Mouse (Mus musculus) adrenal gland, postnatal 36 days (tissue): ENCODE measurements at regions not wholly inside any gene's neighbourhood (a gene's known extent, or its start where the extent isn't known, plus 50 kb on each side); places are given as distances from the start of the nearest gene placed in this dataset.
"Not testable (repeated sequence)": the region's sequence is repeated elsewhere in the genome, so short reads cannot be mapped to it uniquely, and the experiment has no call there.

ENCODE experiments used
- DNase-seq, 2 experiments: peaks; one replicate each; pipeline ENCODE4 v3.0.0; 2021; ENCODE audit warnings: mixed read lengths in 1 of 2

GRCm38 (mm10) chr8:109312731-109313130 is 181.1 kb upstream of the Pmfbp1 start:
- peak; percentile 27 to 30 for DNase-seq

DNA sequence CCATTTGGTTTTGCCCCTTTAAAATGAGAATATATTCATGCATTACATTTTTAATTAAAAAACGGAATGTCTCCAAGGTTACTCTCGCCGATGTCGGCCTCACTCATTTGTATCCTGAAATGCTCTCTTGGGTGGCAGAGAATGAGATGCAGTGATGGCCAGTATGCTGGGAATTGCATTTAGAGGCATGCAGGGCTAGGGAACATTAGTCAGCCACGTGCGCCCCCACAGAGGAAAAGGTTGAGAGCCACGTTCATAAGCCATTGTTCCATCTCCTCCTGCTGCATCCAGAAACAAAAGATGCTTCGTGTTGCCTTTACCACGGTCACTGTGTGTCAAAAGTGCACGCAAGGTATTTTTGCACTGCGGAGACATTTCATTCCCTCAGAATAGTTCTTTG is 172.9 kb upstream of the Pmfbp1 start:
- no peak for DNase-seq

- no peak for DNase-seq
Observed at GRCm38 (mm10) chr8:109323351-109323750, 170.5 kb upstream of the Pmfbp1 start.

- DNase-seq, result no peak
Observed at GRCm38 (mm10) chr8:109324241-109324640, 169.6 kb upstream of the Pmfbp1 start.

- no peak for DNase-seq
Observed at GRCm38 (mm10) chr8:109336203-109336602, 157.6 kb upstream of the Pmfbp1 start.

- no peak for DNase-seq
Observed at GRCm38 (mm10) chr8:109338220-109338835, 155.5 kb upstream of the Pmfbp1 start.

DNA sequence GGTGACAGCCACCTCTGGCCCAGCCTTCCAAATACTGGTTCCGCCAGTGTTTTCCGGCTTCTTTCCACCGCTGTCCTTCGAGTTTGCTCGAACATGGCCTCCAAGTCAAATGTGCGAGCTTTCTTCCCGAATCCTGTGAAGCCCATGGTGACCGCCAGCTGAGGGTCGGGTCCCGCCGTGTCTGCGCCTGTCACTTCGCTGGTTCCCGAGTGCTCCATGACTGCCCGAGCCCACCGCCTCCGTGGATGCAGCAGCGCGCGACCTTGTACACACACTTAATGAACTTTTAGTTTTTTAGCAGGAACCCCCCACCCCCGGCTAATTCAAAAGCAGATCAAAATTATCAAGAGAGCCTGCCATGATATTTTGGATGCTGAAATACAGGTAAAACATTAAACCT is 153.2 kb upstream of the Pmfbp1 start:
- DNase-seq, result not testable (repeated sequence)

GRCm38 (mm10) chr8:109355168-109355567 is 138.7 kb upstream of the Pmfbp1 start:
- DNase-seq, result no peak

GRCm38 (mm10) chr8:109359396-109360051 is 134.3 kb upstream of the Pmfbp1 start:
- DNase-seq, result no peak

DNA sequence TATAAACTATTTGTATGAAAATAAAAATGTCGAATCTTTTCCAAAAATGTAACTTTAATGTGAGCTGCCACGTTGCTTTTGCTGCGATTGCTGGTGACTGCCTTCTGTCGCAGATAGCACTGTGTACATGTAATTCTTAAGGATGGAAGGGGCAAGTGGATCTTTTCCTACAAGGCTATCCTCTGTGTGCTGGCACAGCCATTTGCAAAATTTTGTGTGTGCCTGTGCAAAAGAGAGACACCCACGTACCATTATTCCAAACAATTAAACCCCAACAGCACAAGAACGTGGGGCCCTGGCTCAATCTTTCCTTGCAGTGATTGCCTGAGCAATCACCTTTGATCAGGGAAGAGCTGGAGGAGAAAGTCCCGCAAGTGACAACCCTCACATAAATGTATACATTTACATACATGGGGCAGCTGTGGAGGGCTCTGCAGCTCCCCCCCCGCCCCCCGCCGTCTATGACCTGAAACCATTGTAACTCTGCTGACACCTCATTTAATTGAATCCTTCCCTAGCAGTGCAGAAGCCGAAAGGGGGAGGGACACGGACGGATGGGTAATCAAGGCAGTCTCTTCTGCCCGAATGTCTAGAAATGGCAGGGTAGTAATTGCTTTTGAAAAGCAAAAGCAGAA is 133.6 kb upstream of the Pmfbp1 start:
- no peak for DNase-seq

DNA sequence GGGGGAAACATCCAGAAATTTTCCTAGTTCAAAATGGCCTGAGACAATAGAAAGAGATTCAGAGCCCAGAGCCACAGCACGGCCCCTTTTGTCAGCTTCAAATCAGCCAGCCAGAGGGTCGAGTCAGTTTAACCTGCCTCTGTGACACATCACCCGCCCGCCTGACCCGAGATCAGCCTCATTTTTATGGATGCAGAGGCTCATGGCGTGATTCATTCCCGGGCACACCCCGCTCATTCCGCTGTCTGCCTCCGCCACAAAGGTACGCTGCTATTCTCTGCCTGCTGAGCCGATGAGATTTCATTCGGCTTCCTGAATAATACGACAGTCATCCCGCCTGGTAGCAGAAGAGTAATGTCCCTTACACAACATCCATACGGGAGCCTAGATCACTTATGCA is 132.9 kb upstream of the Pmfbp1 start:
- peak; percentile 5 to 7 for DNase-seq

- no peak for DNase-seq
Observed at GRCm38 (mm10) chr8:109361575-109362361, 132.1 kb upstream of the Pmfbp1 start.

DNA sequence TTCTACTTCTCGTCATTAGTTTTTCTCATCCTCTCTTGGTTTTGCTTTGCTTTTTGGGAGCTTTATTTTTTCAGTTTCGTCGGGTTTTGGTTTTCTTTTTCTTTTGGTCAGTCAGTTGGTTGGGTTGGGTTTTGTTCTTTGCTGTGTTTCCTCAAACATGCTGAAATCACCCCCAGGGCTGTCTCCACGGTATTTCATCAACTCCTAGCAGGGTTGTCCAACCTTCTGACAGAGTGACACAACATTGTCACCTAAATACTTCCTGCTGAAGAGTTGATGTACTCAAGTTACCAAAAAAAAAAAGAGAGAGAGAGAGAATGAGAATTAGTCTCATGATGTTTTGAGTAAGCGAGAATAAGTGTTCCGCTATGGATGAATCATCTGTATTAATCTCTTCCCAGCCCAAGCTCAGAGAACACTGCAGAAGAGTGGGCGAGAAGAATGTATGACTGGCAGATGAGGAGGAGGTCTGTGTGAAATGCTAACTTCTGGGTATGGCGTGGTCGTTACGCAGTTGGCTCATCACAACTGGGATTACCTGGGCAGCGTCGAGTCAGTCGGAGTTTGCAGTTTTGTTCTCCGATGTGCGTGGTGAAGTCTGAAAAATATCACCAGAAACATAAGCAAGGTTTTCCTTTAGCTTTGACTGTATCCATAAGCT is 130.5 kb upstream of the Pmfbp1 start:
- DNase-seq, result no peak

DNA sequence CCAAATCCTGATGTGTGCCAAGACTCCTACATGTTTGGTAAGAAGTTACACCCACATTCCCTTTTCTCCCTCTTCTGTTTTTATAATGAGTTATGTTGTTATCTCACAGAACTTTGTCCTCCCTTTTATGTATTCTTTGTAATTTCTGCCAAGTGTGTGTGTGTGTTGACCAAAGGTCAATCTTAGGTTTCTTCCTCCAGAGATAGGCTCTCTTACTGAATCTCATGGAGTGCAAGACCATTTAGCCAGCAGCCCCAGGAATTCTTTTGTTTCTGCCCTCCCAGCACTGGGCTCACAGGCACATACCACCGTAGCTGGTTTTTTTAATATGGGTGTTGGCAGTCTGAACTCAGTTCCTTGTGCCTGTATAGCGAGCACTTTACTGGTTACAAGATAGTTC is 119.8 kb upstream of the Pmfbp1 start:
- no peak for DNase-seq

- DNase-seq, result no peak
Observed at GRCm38 (mm10) chr8:109384881-109385280, 108.9 kb upstream of the Pmfbp1 start.

- DNase-seq, result no peak
Observed at GRCm38 (mm10) chr8:109395133-109395855, 98.5 kb upstream of the Pmfbp1 start.

GRCm38 (mm10) chr8:109399616-109400015 is 94.2 kb upstream of the Pmfbp1 start:
- DNase-seq, result no peak

DNA sequence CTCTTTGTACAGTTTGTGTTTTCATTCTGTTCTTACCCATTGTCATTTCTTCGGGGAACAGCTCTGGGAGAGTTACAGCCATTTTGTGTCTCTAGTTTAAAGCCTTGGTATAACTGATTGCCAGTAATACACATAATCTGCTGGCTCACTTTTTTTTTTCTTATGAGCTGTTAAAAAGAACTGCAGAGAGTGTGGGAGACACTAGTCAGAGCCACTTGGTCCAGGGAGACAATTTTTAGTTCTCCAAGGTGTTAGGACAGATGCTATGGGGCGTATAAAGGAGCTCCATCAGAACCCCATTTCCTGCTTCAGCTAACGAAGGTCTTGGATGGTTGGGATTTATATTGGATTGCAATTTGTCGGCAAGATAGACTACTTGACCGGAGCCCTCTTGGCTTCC is 93.6 kb upstream of the Pmfbp1 start:
- no peak for DNase-seq

DNA sequence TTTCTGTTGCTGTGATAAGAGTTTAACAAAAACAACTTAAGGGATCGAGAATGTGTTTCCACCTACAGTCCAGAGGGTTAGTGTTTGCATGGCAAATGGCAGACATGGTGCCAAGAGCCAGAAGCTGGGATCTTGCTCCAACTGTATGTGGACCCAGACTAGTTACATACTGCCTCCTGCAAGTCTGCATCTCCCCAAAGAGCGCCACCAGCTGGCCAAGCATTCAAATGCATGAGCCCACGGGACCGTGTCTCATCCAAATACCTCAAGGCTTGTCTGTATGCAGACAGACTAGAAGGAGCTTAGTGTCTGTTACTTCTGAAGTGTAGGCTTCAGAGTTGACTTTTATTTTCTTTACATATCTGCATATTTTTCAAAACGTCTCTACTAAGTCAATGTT is 85.9 kb upstream of the Pmfbp1 start:
- no peak for DNase-seq

DNA sequence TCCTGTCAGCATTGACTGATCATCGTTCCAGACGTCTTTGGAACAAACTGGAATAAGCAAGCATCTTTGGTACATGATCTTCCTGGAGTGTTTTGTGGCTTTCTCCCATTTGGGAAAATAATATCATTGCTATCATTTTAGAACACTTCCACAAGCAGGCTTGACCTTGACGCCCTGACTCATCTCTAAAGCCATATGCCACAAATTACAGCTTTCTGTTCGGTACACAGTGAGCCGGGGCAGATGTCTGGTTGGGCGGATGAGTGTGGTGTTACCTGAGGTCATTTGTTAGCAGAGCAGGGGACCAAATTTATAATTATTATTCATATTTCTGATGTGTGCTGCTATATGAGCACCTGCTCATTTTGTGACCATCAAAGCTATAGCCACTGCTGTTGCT is 83.3 kb upstream of the Pmfbp1 start:
- peak; percentile 58 to 68 for DNase-seq

DNA sequence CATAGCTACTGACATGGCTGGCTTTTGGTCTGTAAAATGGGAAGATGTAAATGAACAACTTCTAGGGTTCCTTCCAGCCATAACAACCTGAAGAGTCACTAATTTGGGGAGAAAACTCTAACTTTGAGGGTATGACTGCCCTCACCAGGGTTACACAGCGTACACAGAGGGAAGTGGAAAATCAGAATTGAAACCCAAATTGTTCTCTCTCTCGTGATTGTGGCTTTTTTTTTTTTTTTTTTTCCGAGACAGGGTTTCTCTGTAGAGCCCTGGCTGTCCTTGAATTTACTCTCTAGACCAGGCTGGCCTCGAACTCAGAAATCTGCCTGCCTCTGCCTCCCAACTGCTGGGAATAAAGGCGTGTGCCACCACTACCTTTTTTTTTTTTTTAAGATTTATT is 80.4 kb upstream of the Pmfbp1 start:
- no peak for DNase-seq

GRCm38 (mm10) chr8:109415315-109415714 is 78.5 kb upstream of the Pmfbp1 start:
- no peak for DNase-seq
